Mouse (Mus musculus) gonadal fat pad, adult 2 months (tissue): Measurements from ENCODE around the gene Figla. TPM values are rescaled to one million over a fixed set of nuclear protein-coding genes. Genes with fewer than 3 reads are reported as not detected.
"Not testable (repeated sequence)": the region's sequence is repeated elsewhere in the genome, so short reads cannot be mapped to it uniquely, and the experiment has no call there.

Experiments
- DNase-seq: peaks from one replicate; pipeline ENCODE4 v3.0.0-alpha.2; 2012; ENCODE audit warnings: low read depth
- polyA plus RNA-seq: library from polyadenylated mRNA; depleted of rRNA; stranded (reverse); fragments of >200 nt; gene quantifications from 2 replicates; pipeline ENCODE4 v1.2.3, GENCODE M21; 2012; rRNA removed

Figla gene
- not detected in 2 replicates for polyA plus RNA-seq

GRCm38 (mm10) chr6:86015871-86016270 is at the start of gene Figla:
Figla (plus strand) TSS chr6:86016171.
- DNase-seq: no peak

GRCm38 (mm10) chr6:85966686-85967085 is 49.3 kb upstream of the Figla start:
- DNase-seq: no peak

GRCm38 (mm10) chr6:85969889-85970288 is 46.1 kb upstream of the Figla start:
- no peak for DNase-seq

- DNase-seq: no peak
These were observed 43.3 kb upstream of the Figla start for GRCm38 (mm10) chr6:85972699-85973098.

GRCm38 (mm10) chr6:85973336-85973735 is 42.6 kb upstream of the Figla start:
- DNase-seq: no peak

GRCm38 (mm10) chr6:85974941-85975617 is 40.9 kb upstream of the Figla start:
- no peak for DNase-seq

- no peak for DNase-seq
These were observed 40.2 kb upstream of the Figla start for GRCm38 (mm10) chr6:85975761-85976160.

- DNase-seq: no peak
These were observed 39.7 kb upstream of the Figla start for GRCm38 (mm10) chr6:85976242-85976641.

GRCm38 (mm10) chr6:85978736-85979135 is 37.2 kb upstream of the Figla start:
- DNase-seq: not testable (repeated sequence)

GRCm38 (mm10) chr6:85984351-85984750 is 31.6 kb upstream of the Figla start:
- DNase-seq: no peak

- DNase-seq: not testable (repeated sequence)
These were observed 26.4 kb upstream of the Figla start for GRCm38 (mm10) chr6:85989570-85989969.

- not testable (repeated sequence) for DNase-seq
These were observed 25.2 kb upstream of the Figla start for GRCm38 (mm10) chr6:85990774-85991173.

GRCm38 (mm10) chr6:86003405-86003925 is 12.5 kb upstream of the Figla start:
- DNase-seq: no peak

GRCm38 (mm10) chr6:86004271-86005148 is 11.5 kb upstream of the Figla start:
- DNase-seq: no peak

GRCm38 (mm10) chr6:86009980-86010379 is 6.0 kb upstream of the Figla start:
- no peak for DNase-seq

GRCm38 (mm10) chr6:86014812-86015211 is 1.2 kb upstream of the Figla start:
- DNase-seq: not testable (repeated sequence)

- no peak for DNase-seq
These were observed 901 bp downstream of the Figla start for GRCm38 (mm10) chr6:86016793-86017350.

GRCm38 (mm10) chr6:86019415-86020237 is 3.7 kb downstream of the Figla start:
- no peak for DNase-seq

GRCm38 (mm10) chr6:86020948-86021347 is 5.0 kb downstream of the Figla start:
- no peak for DNase-seq

GRCm38 (mm10) chr6:86026632-86027292 is 10.8 kb downstream of the Figla start:
- no peak for DNase-seq

GRCm38 (mm10) chr6:86028150-86028549 is 12.2 kb downstream of the Figla start:
- DNase-seq: no peak
